Mouse (Mus musculus) lung, adult 2 months (tissue): ENCODE results near the gene Scg5.

Experiments
- CTCF ChIP-seq: fragments of 200-500 bp; IDR thresholded peaks from 2 replicates; pipeline ENCODE4 v1.5.1; 2011; ENCODE audit warnings: mild to moderate bottlenecking, low read length, control low read depth; ENCODE audit not compliant: insufficient read depth
- POLR2A ChIP-seq: fragments of 200-500 bp; IDR thresholded peaks from 2 replicates; pipeline ENCODE4 v1.6.1; 2011; ENCODE audit warnings: low read depth, mild to moderate bottlenecking, control low read depth, low read length, borderline replicate concordance; ENCODE audit errors: extremely low read depth

DNA sequence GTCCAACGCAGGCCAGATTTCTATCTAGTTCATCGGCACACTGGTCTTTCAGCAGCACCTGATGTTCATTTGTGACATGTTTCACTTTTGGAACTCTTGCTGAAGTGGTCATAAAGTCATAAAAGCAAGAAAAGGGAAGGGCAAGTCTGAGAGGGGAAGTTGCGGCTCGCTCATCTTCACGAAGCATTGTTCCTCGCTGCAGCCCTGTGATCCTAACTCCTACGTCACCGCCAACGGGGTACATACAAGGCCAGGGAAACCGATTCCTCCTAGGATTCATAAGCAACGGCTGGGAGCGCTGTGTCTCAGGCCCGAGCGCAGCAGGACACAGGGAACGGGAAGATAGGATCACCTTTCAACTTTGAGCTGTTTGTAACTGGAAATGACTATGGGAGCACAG is 8.8 kb downstream of the Scg5 start:
- TF ChIP-seq CTCF (no peak), POLR2A (no peak)
